Mouse (Mus musculus) kidney, adult 10 weeks (tissue): ENCODE measurements around the gene Adss. TPM values are rescaled to one million over a fixed set of nuclear protein-coding genes. Genes with fewer than 3 reads are reported as not detected.

Source experiments
- polyA plus RNA-seq: library from polyadenylated mRNA; stranded (reverse); fragments of 350-450 nt; fragmentation: Illumina TruSeq; extraction: RNeasy Lipid Tissue Mini Kit (QIAGEN cat#74804); gene quantifications from one replicate; pipeline ENCODE4 v1.2.3, GENCODE M21; 2014; ENCODE audit warnings: low read depth, low replicate concordance

Gene Adss
- 235 TPM for polyA plus RNA-seq

DNA sequence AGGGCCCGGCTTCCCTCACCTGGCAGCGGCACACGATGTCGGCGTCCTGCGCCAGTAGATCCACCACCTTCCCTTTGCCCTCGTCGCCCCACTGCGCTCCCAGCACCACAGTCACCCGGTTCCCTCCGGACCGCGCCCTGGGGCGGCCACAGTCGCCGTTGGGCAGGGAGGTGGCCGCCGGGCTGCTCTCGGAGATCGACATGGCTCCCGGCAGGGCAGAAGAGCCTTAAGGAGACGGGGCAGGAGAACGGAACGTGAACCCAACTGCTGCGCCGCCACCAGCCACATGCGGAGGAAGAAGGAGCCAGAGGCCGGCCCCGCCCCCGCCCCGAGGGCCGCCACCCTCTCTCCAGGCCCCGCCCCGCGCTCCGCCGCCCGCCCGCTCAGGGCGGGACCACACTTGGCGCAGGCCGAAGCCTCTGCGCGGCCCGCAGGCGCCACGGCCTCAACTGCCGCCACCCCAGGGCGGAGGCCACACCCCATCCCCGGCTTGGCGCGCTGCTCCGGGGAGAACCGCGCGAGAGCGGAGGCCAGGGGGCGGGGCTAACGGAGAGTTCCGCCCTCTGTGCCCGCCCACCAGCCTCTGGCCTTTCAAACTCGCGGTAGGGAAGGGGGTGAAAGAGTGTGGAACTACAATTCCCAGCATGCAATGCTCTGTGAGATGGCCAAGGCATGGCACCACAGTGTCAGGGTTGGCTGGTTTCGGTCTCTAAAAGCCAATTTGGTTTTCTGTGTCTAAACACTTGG is at the start of gene Adss:
Gene Adss (minus strand): TSS at position 319 of the 747 bp plus-strand sequence.

DNA sequence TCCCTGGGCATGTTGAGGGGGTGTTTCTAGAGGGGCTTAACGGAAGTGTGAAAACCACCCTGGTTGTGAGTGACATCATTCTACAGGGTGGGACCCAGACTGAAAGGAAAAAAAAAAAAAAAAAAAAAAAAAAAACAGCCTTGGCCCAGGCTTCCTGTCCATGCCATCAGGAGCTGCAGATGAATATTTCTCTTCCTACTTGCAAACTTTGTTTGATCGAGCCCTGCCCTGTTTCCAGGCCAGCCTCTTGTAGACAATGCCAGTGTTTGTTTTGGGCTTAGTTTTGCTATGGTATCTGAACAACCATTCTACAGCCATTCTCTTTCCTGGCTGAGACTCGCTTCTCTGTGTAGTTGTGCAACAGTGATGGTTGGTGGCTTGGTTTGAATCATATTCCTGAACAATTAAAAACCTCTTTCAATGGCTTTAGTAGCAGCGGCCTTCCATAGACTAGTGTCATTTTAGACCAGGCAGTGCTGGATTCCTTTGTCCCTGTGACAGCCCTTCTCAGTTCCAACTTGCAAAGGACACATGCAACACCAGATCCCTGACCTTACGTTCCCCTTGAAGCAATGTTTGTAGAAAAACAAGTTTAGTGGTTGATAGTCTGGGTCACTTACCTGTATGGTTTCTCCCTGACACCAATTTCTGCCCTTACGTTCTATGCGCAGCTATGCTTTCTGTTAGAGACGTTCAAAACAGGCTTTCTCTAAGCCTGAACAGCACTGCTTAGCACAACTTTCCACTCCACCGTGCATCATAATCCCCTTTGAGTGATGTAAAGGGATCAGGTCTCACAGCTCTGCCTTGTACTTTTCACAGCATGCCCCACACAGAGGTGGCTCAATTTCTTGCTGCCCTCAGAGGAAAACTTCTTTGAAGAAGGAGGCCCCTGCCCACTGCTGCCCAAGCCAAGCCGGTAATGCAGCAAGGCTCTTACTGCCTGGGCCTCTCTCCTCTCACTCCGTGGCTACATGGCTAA is 67.0 kb downstream of the Adss start, which contains the start of gene 1700016C15Rik:
Gene 1700016C15Rik (plus strand): TSS at position 772 of the 982 bp plus-strand sequence.

Other genes with a start within 250 kb of the Adss start
- 68.2 TPM for gene 1700016C15Rik, start 66.7 kb downstream of the Adss start, polyA plus RNA-seq
- 4.0 TPM for gene Catspere2, start 186.9 kb upstream of the Adss start, polyA plus RNA-seq